11 mouse cellular contexts compared by ENCODE assay signal in the genomic region with DNA sequence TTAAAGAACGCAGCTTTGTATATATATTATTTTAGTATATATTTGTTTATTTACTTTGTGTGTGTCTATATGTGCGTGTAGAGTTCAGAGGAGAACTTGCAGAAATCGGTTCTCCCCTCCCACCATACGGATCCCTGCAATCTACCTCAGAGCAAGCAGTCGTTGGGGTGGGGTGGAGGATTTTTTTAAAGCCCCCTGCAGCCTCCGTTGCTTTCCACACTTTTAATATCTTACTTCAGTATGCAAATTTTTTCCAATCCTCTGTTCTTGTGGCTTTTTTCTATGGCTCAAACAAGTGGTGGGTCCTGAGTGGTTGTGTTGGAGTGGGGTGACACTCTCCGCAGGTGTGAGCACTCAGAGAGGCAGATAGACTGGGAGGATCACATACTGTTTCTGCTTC. TPM values are rescaled to one million over a fixed set of nuclear protein-coding genes. Genes with fewer than 3 reads are reported as not detected.
DNase-seq lines count a peak whose midpoint lies in the region; ATAC-seq and TF ChIP-seq lines count a peak whose summit lies in the region.
"Had no signal": no experiment of that assay in that cellular context is flagged by ENCODE, and none has a peak within 500 bp of the region (broad histone marks: within the 10 kb centered on the region; RNA-seq: fewer than 3 reads in every experiment).

No protein-coding gene starts in this region.

- peak overlapping the region; percentile 33 for H3K4me3 ChIP-seq in forebrain, embryonic 11.5 days (ENCODE audit: low read depth, low read length)
- H3K4me3 ChIP-seq in forebrain, postnatal 0 days (ENCODE audit: low read depth, low read length) = no peak overlapping the region
- H3K4me3 ChIP-seq in lung, postnatal 0 days (ENCODE audit: low read depth, low read length) = no peak overlapping the region
- peak overlapping the region; percentile 21; the same call in 1 of the 2 replicates for H3K4me3 ChIP-seq in liver, embryonic 11.5 days (ENCODE audit: low read depth, low read length)
- no peak overlapping the region for H3K4me3 ChIP-seq in stomach, postnatal 0 days (ENCODE audit: low read depth, low read length)

- no peak for TF ChIP-seq EP300 in lung, postnatal 0 days (IDR thresholded peaks at IDR 0.05)
- TF ChIP-seq EP300 in stomach, postnatal 0 days (optimal IDR thresholded peaks at IDR 0.05) = no peak

- intact Hi-C loops in left cerebral cortex, postnatal 4 days (cut with DNase I) = loop anchor here (10.0 kb wide), 1 partner anchor 106 kb away; a partner anchor contains a TSS

- ATAC-seq in forebrain, embryonic 11.5 days (replicated peaks; ENCODE audit: low FRiP score) = peak; percentile 34; the same call in 1 of the 2 replicates
- no peak for ATAC-seq in forebrain, postnatal 0 days
- ATAC-seq in lung, postnatal 0 days = no peak
- ATAC-seq in liver, embryonic 11.5 days (replicated peaks; ENCODE audit: low FRiP score) = no peak
- ATAC-seq in stomach, postnatal 0 days (ENCODE audit: low FRiP score, low TSS enrichment) = 0 out of 2 replicates have a peak, but pooled peaks have one; percentile 7

- H3K27me3 ChIP-seq in forebrain, embryonic 11.5 days (ENCODE audit: control insufficient read depth, insufficient read depth, low read length) = no peaks in the 10 kb centered on the region
- no peaks in the 10 kb centered on the region for H3K27me3 ChIP-seq in forebrain, postnatal 0 days (ENCODE audit: insufficient read depth, low read length)
- no peaks in the 10 kb centered on the region for H3K27me3 ChIP-seq in lung, postnatal 0 days (replicated peaks; ENCODE audit: insufficient read depth, low read length)
- no peaks in the 10 kb centered on the region for H3K27me3 ChIP-seq in liver, embryonic 11.5 days (replicated peaks; ENCODE audit: control insufficient read depth, insufficient read depth, low read length)
- no peaks in the 10 kb centered on the region for H3K27me3 ChIP-seq in stomach, postnatal 0 days (ENCODE audit: control insufficient read depth, insufficient read depth, low read length)

- H3K4me2 ChIP-seq in forebrain, embryonic 11.5 days (ENCODE audit: low read depth, low read length, severe bottlenecking) = peak overlapping the region; percentile 57
- no peak overlapping the region for H3K4me2 ChIP-seq in forebrain, postnatal 0 days (ENCODE audit: low read depth)
- H3K4me2 ChIP-seq in lung, postnatal 0 days (replicated peaks; ENCODE audit: low read depth, low read length) = peak overlapping the region; percentile 9; the same call in 1 of the 2 replicates
- H3K4me2 ChIP-seq in liver, embryonic 11.5 days = peak overlapping the region; percentile 51
- H3K4me2 ChIP-seq in stomach, postnatal 0 days (replicated peaks; ENCODE audit: low read depth) = no peak overlapping the region

- 5% methylated on average over 7 of the region's 7 CpGs for WGBS in forebrain, embryonic 11.5 days
- WGBS in forebrain, postnatal 0 days = 6% methylated on average over 7 of the region's 7 CpGs
- 9% methylated on average over 7 of the region's 7 CpGs for WGBS in lung, postnatal 0 days
- 21% methylated on average over 7 of the region's 7 CpGs for WGBS in liver, embryonic 11.5 days
- WGBS in stomach, postnatal 0 days = 17% methylated on average over 7 of the region's 7 CpGs

- DNase-seq in forebrain, embryonic 11.5 days (ENCODE audit: low spot score) = no peak
- DNase-seq in forebrain, postnatal 0 days = no peak
- DNase-seq in lung, postnatal 0 days (ENCODE audit: low spot score) = no peak
- DNase-seq in lung, postnatal 36 days = no peak
- no peak for DNase-seq in liver, embryonic 11.5 days (ENCODE audit: low spot score)
- no peak for DNase-seq in stomach, postnatal 0 days (ENCODE audit: low spot score)
- DNase-seq in left cerebral cortex, postnatal 4 days = no peak
- DNase-seq in urinary bladder, postnatal 25 days (ENCODE audit: low spot score) = no peak
- DNase-seq: B cell, adult 2 months; cerebellum, adult 11 months had no signal

- peaks cover 7% of the 10 kb centered on the region; the same call in 1 of the 2 replicates for H3K4me1 ChIP-seq in forebrain, embryonic 11.5 days (replicated peaks; ENCODE audit: control insufficient read depth, insufficient read depth, low read length)
- peaks cover 2% of the 10 kb centered on the region; the same call in 1 of the 2 replicates for H3K4me1 ChIP-seq in forebrain, postnatal 0 days (ENCODE audit: insufficient read depth)
- no peaks in the 10 kb centered on the region for H3K4me1 ChIP-seq in lung, postnatal 0 days (ENCODE audit: insufficient read depth, low read depth, low read length)
- H3K4me1 ChIP-seq in liver, embryonic 11.5 days (replicated peaks; ENCODE audit: control insufficient read depth, insufficient read depth, low read length) = no peaks in the 10 kb centered on the region; the same call in 1 of the 2 replicates
- H3K4me1 ChIP-seq in stomach, postnatal 0 days (replicated peaks; ENCODE audit: control insufficient read depth, insufficient read depth) = no peaks in the 10 kb centered on the region

- H3K27ac ChIP-seq in forebrain, embryonic 11.5 days (ENCODE audit: low read depth, low read length) = peak overlapping the region; percentile 64; the same call in 1 of the 2 replicates
- H3K27ac ChIP-seq in forebrain, postnatal 0 days (ENCODE audit: low read depth, low read length) = no peak overlapping the region
- no peak overlapping the region for H3K27ac ChIP-seq in lung, postnatal 0 days (ENCODE audit: low read length)
- peak overlapping the region; percentile 42; the same call in 1 of the 2 replicates for H3K27ac ChIP-seq in liver, embryonic 11.5 days (ENCODE audit: low read depth, low read length)
- H3K27ac ChIP-seq in stomach, postnatal 0 days (replicated peaks) = no peak overlapping the region

- no peaks in the 10 kb centered on the region for H3K9me3 ChIP-seq in forebrain, embryonic 11.5 days (ENCODE audit: control insufficient read depth, low read length)
- no peaks in the 10 kb centered on the region for H3K9me3 ChIP-seq in forebrain, postnatal 0 days (ENCODE audit: low read length)
- H3K9me3 ChIP-seq in lung, postnatal 0 days (ENCODE audit: low read length) = no peaks in the 10 kb centered on the region
- no peaks in the 10 kb centered on the region for H3K9me3 ChIP-seq in liver, embryonic 11.5 days (ENCODE audit: control insufficient read depth, low read length)
- no peaks in the 10 kb centered on the region for H3K9me3 ChIP-seq in stomach, postnatal 0 days (ENCODE audit: control insufficient read depth, low read length)

- H3K36me3 ChIP-seq in forebrain, embryonic 11.5 days (ENCODE audit: control insufficient read depth, insufficient read depth, low read length) = no peaks in the 10 kb centered on the region
- H3K36me3 ChIP-seq in forebrain, postnatal 0 days (ENCODE audit: insufficient read depth) = no peaks in the 10 kb centered on the region
- no peaks in the 10 kb centered on the region for H3K36me3 ChIP-seq in lung, postnatal 0 days (ENCODE audit: insufficient read depth, low read length)
- H3K36me3 ChIP-seq in liver, embryonic 11.5 days (ENCODE audit: control insufficient read depth, insufficient read depth, low read length) = no peaks in the 10 kb centered on the region
- no peaks in the 10 kb centered on the region for H3K36me3 ChIP-seq in stomach, postnatal 0 days (ENCODE audit: control insufficient read depth, insufficient read depth, low read length)

- H3K9ac ChIP-seq in forebrain, embryonic 11.5 days (ENCODE audit: low read length) = peak overlapping the region; percentile 61
- no peak overlapping the region for H3K9ac ChIP-seq in forebrain, postnatal 0 days
- H3K9ac ChIP-seq in lung, postnatal 0 days (replicated peaks; ENCODE audit: low read depth) = no peak overlapping the region
- H3K9ac ChIP-seq in liver, embryonic 11.5 days (ENCODE audit: low read depth, low read length) = no peak overlapping the region
- no peak overlapping the region for H3K9ac ChIP-seq in stomach, postnatal 0 days (ENCODE audit: low read length)

- TF ChIP-seq CTCF in forebrain, postnatal 0 days (IDR thresholded peaks at IDR 0.05; ENCODE audit: low read depth) = no peak
- TF ChIP-seq CTCF in lung, postnatal 0 days (IDR thresholded peaks at IDR 0.05) = no peak
- TF ChIP-seq CTCF in stomach, postnatal 0 days (IDR thresholded peaks at IDR 0.05; ENCODE audit: low read depth) = no peak

RNA-seq across cellular contexts. Expression of a gene that starts 0.6 kb away (rescaled TPM):
- polyA plus RNA-seq in forebrain, embryonic 11.5 days (2014; fragmentation: Nextera tagmentation; extraction: Ambion mirVana) = 7.2 and 7.8 TPM in 2 replicates
- not detected in 2 replicates for total RNA-seq in forebrain, postnatal 0 days (2014; rRNA removed)
- polyA plus RNA-seq in forebrain, postnatal 0 days (2015; fragmentation: Nextera tagmentation; extraction: Ambion mirVana) = 0.22 and 0.29 TPM in 2 replicates
- 0.25 and 0.36 TPM in 2 replicates for polyA plus RNA-seq in lung, postnatal 0 days (2015; fragmentation: Nextera tagmentation; extraction: Ambion mirVana)
- polyA plus RNA-seq in liver, embryonic 11.5 days (2014; fragmentation: Nextera tagmentation; extraction: Ambion mirVana) = 3.0 and 4.9 TPM in 2 replicates
- polyA plus RNA-seq in stomach, postnatal 0 days (2015; fragmentation: Nextera tagmentation; extraction: Ambion mirVana) = 0.18 and 0.38 TPM in 2 replicates
- not detected for total RNA-seq in left cerebral cortex, postnatal 4 days (2021)
- total RNA-seq: layer of hippocampus, adult 18-20 months had no signal

RNA-seq across cellular contexts. Expression of a gene that starts 18.7 kb away (rescaled TPM):
- polyA plus RNA-seq in forebrain, embryonic 11.5 days (2014; fragmentation: Nextera tagmentation; extraction: Ambion mirVana) = 15.5 and 16.4 TPM in 2 replicates
- total RNA-seq in forebrain, postnatal 0 days (2014; rRNA removed) = 97.8 and 103 TPM in 2 replicates
- polyA plus RNA-seq in forebrain, postnatal 0 days (2015; fragmentation: Nextera tagmentation; extraction: Ambion mirVana) = 36.6 and 42.4 TPM in 2 replicates
- polyA plus RNA-seq in lung, postnatal 0 days (2015; fragmentation: Nextera tagmentation; extraction: Ambion mirVana) = 5.7 and 6.5 TPM in 2 replicates
- 3.5 and 3.9 TPM in 2 replicates for polyA plus RNA-seq in liver, embryonic 11.5 days (2014; fragmentation: Nextera tagmentation; extraction: Ambion mirVana)
- 14.2 and 20.1 TPM in 2 replicates for polyA plus RNA-seq in stomach, postnatal 0 days (2015; fragmentation: Nextera tagmentation; extraction: Ambion mirVana)
- 100 to 1,000 TPM; 109 to 118 TPM for total RNA-seq in left cerebral cortex, postnatal 4 days (2021)

RNA-seq across cellular contexts. Expression of a gene that starts 52.7 kb away (rescaled TPM):
- 64.9 and 72.4 TPM in 2 replicates for polyA plus RNA-seq in forebrain, embryonic 11.5 days (2014; fragmentation: Nextera tagmentation; extraction: Ambion mirVana)
- 38.7 and 48.4 TPM in 2 replicates for total RNA-seq in forebrain, postnatal 0 days (2014; rRNA removed)
- polyA plus RNA-seq in forebrain, postnatal 0 days (2015; fragmentation: Nextera tagmentation; extraction: Ambion mirVana) = 34.6 and 37.3 TPM in 2 replicates
- 34.2 and 37.3 TPM in 2 replicates for polyA plus RNA-seq in lung, postnatal 0 days (2015; fragmentation: Nextera tagmentation; extraction: Ambion mirVana)
- polyA plus RNA-seq in liver, embryonic 11.5 days (2014; fragmentation: Nextera tagmentation; extraction: Ambion mirVana) = 60.5 and 66.8 TPM in 2 replicates
- 23.3 and 25.5 TPM in 2 replicates for polyA plus RNA-seq in stomach, postnatal 0 days (2015; fragmentation: Nextera tagmentation; extraction: Ambion mirVana)
- total RNA-seq in left cerebral cortex, postnatal 4 days (2021) = 10 to 100 TPM; 38.5 to 38.8 TPM

RNA-seq across cellular contexts. Expression of a gene that starts 53.0 kb away (rescaled TPM):
- 88.2 and 93.2 TPM in 2 replicates for polyA plus RNA-seq in forebrain, embryonic 11.5 days (2014; fragmentation: Nextera tagmentation; extraction: Ambion mirVana)
- total RNA-seq in forebrain, postnatal 0 days (2014; rRNA removed) = 17.7 and 22.9 TPM in 2 replicates
- polyA plus RNA-seq in forebrain, postnatal 0 days (2015; fragmentation: Nextera tagmentation; extraction: Ambion mirVana) = 82.4 and 121 TPM in 2 replicates
- polyA plus RNA-seq in lung, postnatal 0 days (2015; fragmentation: Nextera tagmentation; extraction: Ambion mirVana) = 117 and 119 TPM in 2 replicates
- 102 and 111 TPM in 2 replicates for polyA plus RNA-seq in liver, embryonic 11.5 days (2014; fragmentation: Nextera tagmentation; extraction: Ambion mirVana)
- polyA plus RNA-seq in stomach, postnatal 0 days (2015; fragmentation: Nextera tagmentation; extraction: Ambion mirVana) = 143 and 171 TPM in 2 replicates
- total RNA-seq in left cerebral cortex, postnatal 4 days (2021) = 10 to 100 TPM; 60.0 to 63.3 TPM

RNA-seq across cellular contexts. Expression of a gene that starts 53.2 kb away (rescaled TPM):
- polyA plus RNA-seq in forebrain, embryonic 11.5 days (2014; fragmentation: Nextera tagmentation; extraction: Ambion mirVana) = 19.2 and 25.0 TPM in 2 replicates
- 42.6 and 56.4 TPM in 2 replicates for total RNA-seq in forebrain, postnatal 0 days (2014; rRNA removed)
- 22.2 and 26.3 TPM in 2 replicates for polyA plus RNA-seq in forebrain, postnatal 0 days (2015; fragmentation: Nextera tagmentation; extraction: Ambion mirVana)
- polyA plus RNA-seq in lung, postnatal 0 days (2015; fragmentation: Nextera tagmentation; extraction: Ambion mirVana) = 18.1 and 19.0 TPM in 2 replicates
- 17.8 and 22.9 TPM in 2 replicates for polyA plus RNA-seq in liver, embryonic 11.5 days (2014; fragmentation: Nextera tagmentation; extraction: Ambion mirVana)
- polyA plus RNA-seq in stomach, postnatal 0 days (2015; fragmentation: Nextera tagmentation; extraction: Ambion mirVana) = 15.4 and 16.0 TPM in 2 replicates
- total RNA-seq in left cerebral cortex, postnatal 4 days (2021) = 10 to 100 TPM; 75.9 to 81.6 TPM

Comparison
In these comparisons a context has a peak if more than half of its experiments do, and no peak if none do; other contexts are left out.
1. ATAC-seq: peak in forebrain, embryonic 11.5 days (single experiment) and stomach, postnatal 0 days (single experiment); none in forebrain, postnatal 0 days (single experiment), lung, postnatal 0 days (single experiment) and liver, embryonic 11.5 days (single experiment).
2. H3K27ac ChIP-seq: peak in forebrain, embryonic 11.5 days (single experiment) and liver, embryonic 11.5 days (single experiment); none in forebrain, postnatal 0 days (single experiment), lung, postnatal 0 days (single experiment) and stomach, postnatal 0 days (single experiment).
3. H3K4me2 ChIP-seq: peak in forebrain, embryonic 11.5 days (single experiment), lung, postnatal 0 days (single experiment) and liver, embryonic 11.5 days (single experiment); none in forebrain, postnatal 0 days (single experiment) and stomach, postnatal 0 days (single experiment).
4. H3K4me3 ChIP-seq: peak in forebrain, embryonic 11.5 days (single experiment) and liver, embryonic 11.5 days (single experiment); none in forebrain, postnatal 0 days (single experiment), lung, postnatal 0 days (single experiment) and stomach, postnatal 0 days (single experiment).